ENCODE assay signal across 8 mouse cellular contexts in genomic region chr1:152089526-152089925, GRCm38 (mm10). TPM values are rescaled to one million over a fixed set of nuclear protein-coding genes. Genes with fewer than 3 reads are reported as not detected.
DNase-seq lines count a peak whose midpoint lies in the region; ATAC-seq and TF ChIP-seq lines count a peak whose summit lies in the region.

No protein-coding gene starts in this region.

- TF ChIP-seq EP300 in heart, postnatal 0 days (IDR thresholded peaks at IDR 0.05; ENCODE audit: low read depth), result no peak

- H3K4me3 ChIP-seq in embryonic facial prominence, embryonic 13.5 days, result peak overlapping the region; percentile 86
- peak overlapping the region; percentile 87 for H3K4me3 ChIP-seq in heart, postnatal 0 days (ENCODE audit: low read depth, low read length)
- H3K4me3 ChIP-seq in lung, embryonic 14.5 days (ENCODE audit: low read depth, low read length), result peak overlapping the region; percentile 89

- 0 out of 2 replicates have a peak, but pooled peaks have one; percentile 46 for ATAC-seq in embryonic facial prominence, embryonic 13.5 days (ENCODE audit: insufficient number of reproducible peaks, insufficient read depth, low FRiP score, low TSS enrichment, low read depth)
- peak; percentile 15 for ATAC-seq in heart, postnatal 0 days (ENCODE audit: insufficient read depth, low read depth)
- ATAC-seq in lung, embryonic 14.5 days (ENCODE audit: insufficient read depth), result peak; percentile 32

- H3K4me1 ChIP-seq in embryonic facial prominence, embryonic 13.5 days, result peaks cover 53% of the 10 kb centered on the region
- H3K4me1 ChIP-seq in heart, postnatal 0 days (ENCODE audit: control insufficient read depth, insufficient read depth), result peaks cover 32% of the 10 kb centered on the region
- H3K4me1 ChIP-seq in lung, embryonic 14.5 days (ENCODE audit: insufficient read depth), result peaks cover 6% of the 10 kb centered on the region; the same call in 1 of the 2 replicates

- peak overlapping the region; percentile 87 for H3K4me2 ChIP-seq in embryonic facial prominence, embryonic 13.5 days
- H3K4me2 ChIP-seq in heart, postnatal 0 days (ENCODE audit: low read depth, low read length), result peak overlapping the region; percentile 86
- H3K4me2 ChIP-seq in lung, embryonic 14.5 days, result peak overlapping the region; percentile 85

- no peaks in the 10 kb centered on the region for H3K9me3 ChIP-seq in embryonic facial prominence, embryonic 13.5 days
- H3K9me3 ChIP-seq in heart, postnatal 0 days (replicated peaks; ENCODE audit: control insufficient read depth, low read length), result no peaks in the 10 kb centered on the region
- H3K9me3 ChIP-seq in lung, embryonic 14.5 days (ENCODE audit: low read depth, low read length), result no peaks in the 10 kb centered on the region

- H3K27ac ChIP-seq in embryonic facial prominence, embryonic 13.5 days, result peak overlapping the region; percentile 94
- peak overlapping the region; percentile 88 for H3K27ac ChIP-seq in heart, postnatal 0 days (ENCODE audit: low read depth)
- peak overlapping the region; percentile 87 for H3K27ac ChIP-seq in lung, embryonic 14.5 days (ENCODE audit: low read depth)

- no peaks in the 10 kb centered on the region for H3K36me3 ChIP-seq in embryonic facial prominence, embryonic 13.5 days
- no peaks in the 10 kb centered on the region for H3K36me3 ChIP-seq in heart, postnatal 0 days (replicated peaks; ENCODE audit: control insufficient read depth, insufficient read depth, low read length)
- H3K36me3 ChIP-seq in lung, embryonic 14.5 days (ENCODE audit: insufficient read depth), result no peaks in the 10 kb centered on the region

- peak overlapping the region; percentile 93 for H3K9ac ChIP-seq in embryonic facial prominence, embryonic 13.5 days
- peak overlapping the region; percentile 86 for H3K9ac ChIP-seq in heart, postnatal 0 days (replicated peaks; ENCODE audit: low read depth, low read length)
- peak overlapping the region; percentile 91 for H3K9ac ChIP-seq in lung, embryonic 14.5 days

- TF ChIP-seq CTCF in heart, postnatal 0 days (IDR thresholded peaks at IDR 0.05; ENCODE audit: low read depth), result no peak
- TF ChIP-seq CTCF in lung, embryonic 14.5 days (IDR thresholded peaks at IDR 0.05; ENCODE audit: low read depth), result no peak

- 0% methylated on average over 24 of the region's 25 CpGs for WGBS in embryonic facial prominence, embryonic 13.5 days
- WGBS in heart, postnatal 0 days, result 0% methylated on average over 25 of the region's 25 CpGs
- WGBS in lung, embryonic 14.5 days, result under 1% methylated on average over 20 of the region's 25 CpGs

- DNase-seq in B cell, adult 2 months, result peak; percentile 8 to 12
- DNase-seq in R1 (ENCODE audit: low read depth, low spot score), result peak; percentile 48
- peak; percentile 32 for DNase-seq in heart, postnatal 0 days (ENCODE audit: low spot score)
- DNase-seq in layer of hippocampus, adult 8-10 months (ENCODE audit: low spot score in 2 of 2), result peak; percentile 34 to 35
- peak; percentile 55 for DNase-seq in lung, embryonic 14.5 days
- DNase-seq in ovary, adult 18-20 months (ENCODE audit: low spot score), result peak; percentile 11
- DNase-seq in thymus, postnatal 36 days, result peak; percentile 51 to 73

- no peaks in the 10 kb centered on the region for H3K27me3 ChIP-seq in embryonic facial prominence, embryonic 13.5 days
- no peaks in the 10 kb centered on the region for H3K27me3 ChIP-seq in heart, postnatal 0 days (ENCODE audit: control insufficient read depth, insufficient read depth, low read length)
- no peaks in the 10 kb centered on the region for H3K27me3 ChIP-seq in lung, embryonic 14.5 days (ENCODE audit: insufficient read depth, low read length)

RNA-seq across cellular contexts. Expression of gene 1700025G04Rik, which starts 0.4 kb away (rescaled TPM):
- 38.9 and 45.4 TPM in 2 replicates for polyA plus RNA-seq in embryonic facial prominence, embryonic 13.5 days (2015; fragmentation: Nextera tagmentation; extraction: Ambion mirVana)
- 30.1 and 46.1 TPM in 2 replicates for total RNA-seq in heart, postnatal 0 days (2014; rRNA removed; ENCODE audit: low replicate concordance)
- polyA plus RNA-seq in heart, postnatal 0 days (2015; fragmentation: Nextera tagmentation; extraction: Ambion mirVana), result 13.0 and 13.8 TPM in 2 replicates
- total RNA-seq in layer of hippocampus, adult 8-10 months (2022), result 10 to 100 TPM; 60.3 to 79.3 (median 67.0) TPM
- 24.9 and 27.4 TPM in 2 replicates for polyA plus RNA-seq in lung, embryonic 14.5 days (2014; fragmentation: Nextera tagmentation; extraction: Ambion mirVana)

Comparison
In these comparisons a context has a peak if more than half of its experiments do, and no peak if none do; other contexts are left out.
1. Peak in every context shown above with its lines: DNase-seq, ATAC-seq, H3K4me3 ChIP-seq and H3K27ac ChIP-seq.
2. DNase-seq: peak in every context shown above with its lines; median percentile 62 in thymus, postnatal 36 days; 55 in lung, embryonic 14.5 days; 48 in R1; 34 in layer of hippocampus, adult 8-10 months; 32 in heart, postnatal 0 days; 11 in ovary, adult 18-20 months; 10 in B cell, adult 2 months.